Mouse (Mus musculus) left cerebral cortex, postnatal 10 days (tissue): ENCODE data around the gene Prss41. TPM values are rescaled to one million over a fixed set of nuclear protein-coding genes. Genes with fewer than 3 reads are reported as not detected.

Experiments
- DNase-seq, 2 experiments: peaks; one replicate each; pipeline ENCODE4 v3.0.0; 2021 to 2022; ENCODE audit warnings: low spot score in 2 of 2, mixed read lengths in 1 of 2; ENCODE audit errors: extremely low spot score in 1 of 2
- intact Hi-C: fragments of 180-260 bp; cut with DNase I; formaldehyde crosslinking; loops from one replicate; pipeline ENCODE4 v1.15.1; 2025
- total RNA-seq, 2 experiments: library from RNA; stranded (reverse); gene quantifications; 2 replicates each; pipeline ENCODE4 v1.2.3; 2021

Gene Prss41
- total RNA-seq, 2 experiments from 2014 or later = 1.9 to 2.8 TPM

- no peak for DNase-seq
- intact Hi-C loops = no loop called here
Measured at GRCm38 (mm10) chr17:23831201-23831600, 12.8 kb downstream of the Prss41 start.

- intact Hi-C loops = loop anchor here (5.0 kb wide), 1 partner anchor 57 kb away; the partner anchor contains the start of gene Flywch1
- DNase-seq = peak; percentile 78 to 92
Measured at GRCm38 (mm10) chr17:23829064-23829619, 14.8 kb downstream of the Prss41 start, which contains the start of gene Elob. Gene Elob, minus strand, starts transcription at chr17:23829136.

- intact Hi-C loops = loop anchor here (5.0 kb wide), 1 partner anchor 56 kb away; the partner anchor contains the start of gene Flywch1
- peak; percentile 30 to 79 for DNase-seq
Measured at GRCm38 (mm10) chr17:23828271-23829001, 15.5 kb downstream of the Prss41 start.

DNA sequence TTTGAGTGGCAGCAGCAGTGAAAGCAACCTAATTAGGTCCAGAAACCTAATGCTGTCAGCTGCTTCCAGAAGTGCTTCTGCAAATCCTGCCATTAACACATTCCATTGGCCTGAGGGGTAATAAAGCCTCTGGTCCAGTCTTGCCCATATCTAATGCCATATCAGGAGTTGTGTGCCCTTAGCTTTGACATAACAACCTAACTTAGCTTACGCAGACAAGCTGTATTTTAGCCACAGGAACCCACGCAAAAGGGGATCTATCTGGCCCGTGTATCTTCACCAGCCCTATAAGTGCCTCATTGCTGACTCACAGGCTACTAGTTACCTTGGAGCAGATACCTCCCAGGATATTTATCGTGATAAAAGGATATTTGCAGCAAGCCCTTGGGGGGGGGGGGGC is 18.4 kb downstream of the Prss41 start:
- intact Hi-C loops = loop anchor here (5.0 kb wide), 1 partner anchor 53 kb away; the partner anchor contains the start of gene Flywch1
- no peak for DNase-seq

- DNase-seq = peak in 1 of 2 experiments; percentile 38
- intact Hi-C loops = no loop called here
Measured at GRCm38 (mm10) chr17:23823614-23824013, 20.4 kb downstream of the Prss41 start.

GRCm38 (mm10) chr17:23823018-23823417 is 21.0 kb downstream of the Prss41 start:
- intact Hi-C loops = no loop called here

GRCm38 (mm10) chr17:23822094-23822493 is 21.9 kb downstream of the Prss41 start:
- intact Hi-C loops = no loop called here
- peak in 1 of 2 experiments; percentile 29 for DNase-seq

More at GRCm38 (mm10) chr17:23823018-23823417, 21.0 kb downstream of the Prss41 start:
- DNase-seq = peak in 1 of 2 experiments; percentile 35

DNA sequence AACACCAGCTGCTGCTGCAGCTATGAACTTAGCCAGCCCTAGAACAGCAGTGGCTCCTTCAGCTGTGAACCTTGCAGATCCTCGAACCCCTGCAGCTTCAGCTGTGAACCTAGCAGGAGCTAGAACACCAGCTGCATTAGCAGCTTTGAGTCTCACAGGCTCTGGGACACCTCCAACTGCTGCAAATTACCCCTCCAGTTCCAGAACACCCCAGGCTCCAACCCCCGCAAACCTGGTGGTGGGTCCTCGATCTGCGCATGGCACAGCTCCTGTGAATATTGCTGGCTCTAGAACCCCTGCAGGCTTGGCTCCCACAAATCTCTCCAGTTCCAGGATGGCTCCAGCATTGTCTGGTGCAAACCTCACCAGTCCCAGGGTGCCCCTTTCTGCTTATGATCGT is 23.2 kb downstream of the Prss41 start:
- intact Hi-C loops = no loop called here
- DNase-seq = no peak

GRCm38 (mm10) chr17:23819235-23819634 is 24.7 kb downstream of the Prss41 start:
- no peak for DNase-seq
- intact Hi-C loops = no loop called here

GRCm38 (mm10) chr17:23818579-23818978 is 25.4 kb downstream of the Prss41 start:
- intact Hi-C loops = no loop called here
- DNase-seq = no peak

DNA sequence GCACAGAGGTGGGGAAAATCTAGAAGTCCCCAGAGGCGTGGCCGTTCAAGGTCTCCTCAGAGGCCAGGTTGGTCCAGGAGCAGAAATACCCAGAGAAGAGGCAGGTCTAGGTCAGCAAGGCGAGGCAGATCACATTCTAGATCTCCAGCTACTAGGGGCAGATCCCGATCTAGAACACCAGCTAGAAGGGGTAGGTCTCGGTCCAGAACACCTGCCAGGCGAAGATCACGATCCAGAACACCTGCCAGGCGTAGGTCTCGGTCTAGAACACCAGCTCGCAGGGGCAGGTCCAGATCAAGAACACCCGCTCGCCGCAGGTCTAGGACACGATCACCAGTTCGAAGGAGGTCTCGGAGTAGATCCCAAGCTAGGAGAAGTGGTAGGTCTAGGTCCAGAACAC is 28.3 kb downstream of the Prss41 start:
- DNase-seq = no peak
- intact Hi-C loops = no loop called here

- intact Hi-C loops = no loop called here
- no peak for DNase-seq
Measured at GRCm38 (mm10) chr17:23807918-23808317, 36.1 kb downstream of the Prss41 start.

DNA sequence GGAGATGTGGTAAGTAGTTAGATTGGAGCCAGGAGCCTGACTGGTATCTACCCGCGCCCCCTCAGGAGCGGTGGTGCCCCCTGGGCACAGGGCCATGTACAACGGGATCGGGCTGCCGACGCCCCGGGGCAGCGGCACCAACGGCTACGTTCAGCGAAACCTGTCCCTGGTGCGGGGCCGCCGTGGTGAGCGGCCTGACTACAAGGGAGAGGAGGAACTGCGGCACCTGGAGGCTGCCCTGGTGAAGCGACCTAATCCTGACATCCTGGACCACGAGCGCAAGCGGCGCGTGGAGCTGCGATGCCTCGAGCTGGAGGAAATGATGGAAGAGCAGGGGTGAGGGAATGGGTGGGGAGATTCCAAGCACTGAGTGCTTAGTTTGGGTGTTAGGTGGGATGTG is 37.1 kb downstream of the Prss41 start:
- DNase-seq = peak in 1 of 2 experiments; percentile 53
- intact Hi-C loops = no loop called here

- no peak for DNase-seq
- intact Hi-C loops = no loop called here
Measured at GRCm38 (mm10) chr17:23804426-23805085, 39.4 kb downstream of the Prss41 start.

DNA sequence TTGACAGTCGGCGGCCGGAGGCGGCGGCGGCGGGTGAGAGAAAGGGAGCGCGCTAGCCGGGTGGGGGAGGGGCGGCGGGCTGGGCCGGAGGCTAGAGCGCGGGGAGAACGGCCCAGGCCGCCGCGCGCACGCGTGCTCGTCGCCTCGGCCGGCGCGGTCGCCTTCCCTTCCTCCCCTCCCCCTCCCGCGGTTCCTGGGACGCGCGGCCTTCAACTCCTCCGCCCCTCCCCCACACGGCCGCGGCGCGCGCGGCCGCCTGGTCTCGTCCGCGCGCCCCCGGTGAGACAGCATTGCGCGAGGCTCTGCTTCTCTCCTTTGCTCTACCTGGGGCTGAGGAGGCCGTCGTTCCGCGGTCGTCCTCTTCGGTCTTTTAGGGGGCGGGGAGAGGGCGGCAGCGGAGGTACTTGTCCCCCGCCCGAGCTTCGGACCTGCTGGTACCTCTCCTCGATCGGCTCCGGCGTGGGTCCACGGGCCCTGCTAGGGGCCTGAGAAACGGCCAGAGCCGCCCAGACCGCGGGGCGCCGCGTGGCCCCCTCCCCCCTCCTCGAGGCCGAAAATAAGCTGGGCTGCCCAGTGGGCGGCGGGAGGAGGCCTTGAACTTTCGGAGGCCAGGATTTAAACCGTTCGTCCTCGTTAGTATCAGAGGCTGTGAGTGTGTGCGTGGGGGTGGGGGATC is 40.5 kb downstream of the Prss41 start:
- DNase-seq = peak; percentile 36 to 91
- intact Hi-C loops = no loop called here

DNA sequence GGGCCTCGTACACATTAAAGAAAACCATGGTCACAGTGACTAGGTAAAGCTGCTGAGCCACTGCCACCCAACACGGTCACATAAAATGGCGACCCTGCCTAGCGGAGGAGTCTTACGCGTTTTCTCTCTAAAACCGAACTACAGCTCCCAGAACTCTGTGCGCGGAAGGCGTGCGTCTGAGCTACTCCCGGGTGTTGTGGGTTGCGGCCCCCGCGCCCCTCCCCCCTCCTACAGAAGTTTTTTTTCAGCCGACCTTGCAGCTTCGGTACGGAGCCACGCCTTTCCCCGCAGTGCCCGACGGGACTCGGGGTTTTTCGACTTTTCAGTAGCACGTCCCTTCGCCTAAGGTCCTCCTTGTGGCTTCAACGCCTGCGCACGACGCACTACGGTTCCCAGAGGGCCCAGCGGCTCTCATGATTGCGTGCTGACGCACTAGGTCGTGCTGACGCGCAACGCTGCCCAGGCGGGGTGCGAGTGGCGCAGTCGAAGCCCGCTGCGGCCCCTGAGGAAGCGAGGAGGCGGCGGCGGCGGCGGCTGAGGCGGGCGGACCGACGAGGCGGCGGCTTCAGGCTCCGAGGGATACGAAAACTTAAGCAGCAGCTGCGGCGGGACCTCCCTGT is 41.1 kb downstream of the Prss41 start:
- intact Hi-C loops = no loop called here

GRCm38 (mm10) chr17:23801627-23802026 is 42.3 kb downstream of the Prss41 start:
- DNase-seq = peak in 1 of 2 experiments; percentile 14
- intact Hi-C loops = no loop called here

More for the DNA sequence above, 41.1 kb downstream of the Prss41 start:
- peak; percentile 99 for DNase-seq

- DNase-seq = peak in 1 of 2 experiments; percentile 1
- intact Hi-C loops = no loop called here
Measured at GRCm38 (mm10) chr17:23797316-23797715, 46.7 kb downstream of the Prss41 start.

DNA sequence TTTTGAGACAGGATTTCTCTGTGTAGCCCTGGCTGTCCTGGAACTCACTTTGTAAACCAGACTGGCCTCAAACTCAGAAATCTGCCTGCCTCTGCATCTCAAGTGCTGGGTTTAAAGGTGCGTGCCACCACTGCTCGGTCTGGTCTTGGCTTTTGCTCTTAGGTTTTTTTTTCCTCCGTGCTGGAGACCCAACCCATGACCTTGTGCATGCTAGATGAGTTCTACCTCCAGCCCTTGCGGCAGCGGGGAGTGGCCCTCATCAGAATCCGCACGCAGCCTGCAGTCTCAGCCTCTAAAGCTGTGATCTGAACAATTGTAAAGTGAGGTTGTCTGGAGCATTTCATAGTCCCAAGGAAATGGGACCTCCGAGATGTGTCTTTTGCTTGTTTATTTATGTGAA is 48.6 kb downstream of the Prss41 start:
- DNase-seq = peak in 1 of 2 experiments; percentile 10
- intact Hi-C loops = no loop called here
